Mouse (Mus musculus) embryonic facial prominence, embryonic 14.5 days (tissue): ENCODE measurements around the gene Tceal5. TPM values are rescaled to one million over a fixed set of nuclear protein-coding genes. Genes with fewer than 3 reads are reported as not detected.

ENCODE experiments used
- microRNA-seq: library from miRNA; unstranded; fragments of <30 nt; microRNA quantifications from one replicate; pipeline ENCODE4, GENCODE M21; 2016; ENCODE audit warnings: borderline number of aligned reads
- polyA plus RNA-seq: library from polyadenylated mRNA; unstranded; fragments of >200 nt; fragmentation: Nextera tagmentation; extraction: Ambion mirVana; gene quantifications from 2 replicates; pipeline ENCODE4 v1.2.1, GENCODE M21; 2014

Tceal5 gene
- polyA plus RNA-seq, 1 experiment from 2014 or later: 7.0 TPM

Small RNA genes within 50 kb of the gene (microRNA-seq; reads per million reads assigned to microRNA genes)
- gene Mir6383: not detected

Other genes with a start within 250 kb of the Tceal5 start
- gene Arxes2, start 210.1 kb downstream of the Tceal5 start, polyA plus RNA-seq: 79.7 and 80.0 TPM in 2 replicates
- gene Arxes1, start 170.5 kb downstream of the Tceal5 start, polyA plus RNA-seq: 28.6 and 32.8 TPM in 2 replicates
- 54.4 and 71.0 TPM in 2 replicates for gene Bex2, start 135.6 kb downstream of the Tceal5 start, polyA plus RNA-seq
- 0.06 TPM in 1 of 2 replicates, not detected in the other for gene Nxf3, start 118.6 kb downstream of the Tceal5 start, polyA plus RNA-seq
- 34.1 and 35.0 TPM in 2 replicates for gene Bex4, start 64.9 kb downstream of the Tceal5 start, polyA plus RNA-seq
- 216 and 224 TPM in 2 replicates for gene Tceal8, start 31.5 kb downstream of the Tceal5 start, polyA plus RNA-seq
- gene Tceal7, start 10.9 kb upstream of the Tceal5 start, polyA plus RNA-seq: 271 and 420 TPM in 2 replicates
- 131 and 140 TPM in 2 replicates for gene Bex1, start 11.6 kb upstream of the Tceal5 start, polyA plus RNA-seq
- gene Tceal9, start 41.2 kb upstream of the Tceal5 start, polyA plus RNA-seq: 553 and 556 TPM in 2 replicates
- 391 and 421 TPM in 2 replicates for gene Bex3, start 66.4 kb upstream of the Tceal5 start, polyA plus RNA-seq